Mouse (Mus musculus) myocyte (in vitro differentiated cells): ENCODE measurements around the gene Gm10518. TPM values are rescaled to one million over a fixed set of nuclear protein-coding genes. Genes with fewer than 3 reads are reported as not detected.

ENCODE experiments used
- H3K27me3 ChIP-seq: one replicate; pipeline ENCODE4 v1.6.1; 2011; ENCODE audit not compliant: control insufficient read depth, insufficient read depth, insufficient read length
- H3K36me3 ChIP-seq: one replicate; pipeline ENCODE4 v1.6.1; 2011; ENCODE audit not compliant: control insufficient read depth, insufficient read depth
- H3K4me2 ChIP-seq: one replicate; pipeline ENCODE4 v1.6.1; 2011; ENCODE audit warnings: low read depth, control low read depth
- H3K4me3 ChIP-seq: one replicate; pipeline ENCODE4 v1.5.1; 2011; ENCODE audit warnings: mild to moderate bottlenecking, control low read depth, moderate library complexity
- H3K79me2 ChIP-seq: one replicate; pipeline ENCODE4 v1.6.1; 2011; ENCODE audit not compliant: control insufficient read depth, insufficient read depth
- H3ac ChIP-seq: one replicate; pipeline ENCODE4 v1.6.1; 2011; ENCODE audit not compliant: control insufficient read depth, insufficient read length
- CEBPB ChIP-seq: IDR thresholded peaks from 2 replicates; pipeline ENCODE4 v1.6.1; 2011; ENCODE audit warnings: mild to moderate bottlenecking, moderate library complexity; ENCODE audit not compliant: poor library complexity, insufficient read depth, severe bottlenecking
- E2F4 ChIP-seq: IDR thresholded peaks from one replicate; pipeline ENCODE4 v1.6.1; 2011; ENCODE audit warnings: mild to moderate bottlenecking, control low read depth, moderate library complexity; ENCODE audit not compliant: insufficient read depth
- MAX ChIP-seq: IDR thresholded peaks from one replicate; pipeline ENCODE4 v1.6.1; 2011; ENCODE audit warnings: low read depth, mild to moderate bottlenecking, control low read depth
- MYOD1 ChIP-seq, 3 experiments: IDR thresholded peaks; one replicate each; pipeline ENCODE4 v1.6.1; 2011; ENCODE audit warnings: control low read depth in 2 of 3, low read depth in 2 of 3, mild to moderate bottlenecking in 2 of 3, moderate library complexity in 1 of 3; ENCODE audit not compliant: insufficient read length in 2 of 3, control insufficient read depth in 1 of 3
- MYOG ChIP-seq, 3 experiments: IDR thresholded peaks; one replicate each; pipeline ENCODE4 v1.6.1; 2011; ENCODE audit warnings: control low read depth in 2 of 3, low read depth in 2 of 3, mild to moderate bottlenecking in 2 of 3; ENCODE audit not compliant: insufficient read length in 2 of 3, control insufficient read depth in 1 of 3, insufficient read depth in 1 of 3
- POLR2A ChIP-seq: IDR thresholded peaks from one replicate; pipeline ENCODE4 v1.6.1; 2011; ENCODE audit warnings: low read depth, mild to moderate bottlenecking, control low read depth, moderate library complexity; ENCODE audit not compliant: insufficient read length
- POLR2AphosphoS2 ChIP-seq: IDR thresholded peaks from one replicate; pipeline ENCODE4 v1.6.1; 2011; ENCODE audit warnings: low read depth, control low read depth; ENCODE audit not compliant: insufficient read length
- REST ChIP-seq: IDR thresholded peaks from one replicate; pipeline ENCODE4 v1.6.1; 2011; ENCODE audit warnings: mild to moderate bottlenecking, control low read depth, moderate library complexity; ENCODE audit not compliant: insufficient read depth, insufficient read length
- SRF ChIP-seq: IDR thresholded peaks from one replicate; pipeline ENCODE4 v1.6.1; 2011; ENCODE audit warnings: low read depth; ENCODE audit not compliant: control insufficient read depth, insufficient read length
- TCF12 ChIP-seq: IDR thresholded peaks from one replicate; pipeline ENCODE4 v1.6.1; 2011; ENCODE audit warnings: mild to moderate bottlenecking, control low read depth; ENCODE audit not compliant: poor library complexity, insufficient read depth, severe bottlenecking
- TCF3 ChIP-seq: IDR thresholded peaks from one replicate; pipeline ENCODE4 v1.6.1; 2011; ENCODE audit warnings: low read depth, control low read depth; ENCODE audit not compliant: insufficient read length
- USF1 ChIP-seq: IDR thresholded peaks from one replicate; pipeline ENCODE4 v1.6.1; 2011; ENCODE audit warnings: low read depth, mild to moderate bottlenecking, control low read depth, moderate library complexity
- polyA plus RNA-seq: library from polyadenylated mRNA; unstranded; fragments of >200 nt; fragmentation: generic; extraction: Trizol; gene quantifications from one replicate; pipeline ENCODE4 v1.2.1, GENCODE M21; 2012; ENCODE audit warnings: missing spikeins

Gm10518 gene
- polyA plus RNA-seq, result 0.04 TPM

DNA sequence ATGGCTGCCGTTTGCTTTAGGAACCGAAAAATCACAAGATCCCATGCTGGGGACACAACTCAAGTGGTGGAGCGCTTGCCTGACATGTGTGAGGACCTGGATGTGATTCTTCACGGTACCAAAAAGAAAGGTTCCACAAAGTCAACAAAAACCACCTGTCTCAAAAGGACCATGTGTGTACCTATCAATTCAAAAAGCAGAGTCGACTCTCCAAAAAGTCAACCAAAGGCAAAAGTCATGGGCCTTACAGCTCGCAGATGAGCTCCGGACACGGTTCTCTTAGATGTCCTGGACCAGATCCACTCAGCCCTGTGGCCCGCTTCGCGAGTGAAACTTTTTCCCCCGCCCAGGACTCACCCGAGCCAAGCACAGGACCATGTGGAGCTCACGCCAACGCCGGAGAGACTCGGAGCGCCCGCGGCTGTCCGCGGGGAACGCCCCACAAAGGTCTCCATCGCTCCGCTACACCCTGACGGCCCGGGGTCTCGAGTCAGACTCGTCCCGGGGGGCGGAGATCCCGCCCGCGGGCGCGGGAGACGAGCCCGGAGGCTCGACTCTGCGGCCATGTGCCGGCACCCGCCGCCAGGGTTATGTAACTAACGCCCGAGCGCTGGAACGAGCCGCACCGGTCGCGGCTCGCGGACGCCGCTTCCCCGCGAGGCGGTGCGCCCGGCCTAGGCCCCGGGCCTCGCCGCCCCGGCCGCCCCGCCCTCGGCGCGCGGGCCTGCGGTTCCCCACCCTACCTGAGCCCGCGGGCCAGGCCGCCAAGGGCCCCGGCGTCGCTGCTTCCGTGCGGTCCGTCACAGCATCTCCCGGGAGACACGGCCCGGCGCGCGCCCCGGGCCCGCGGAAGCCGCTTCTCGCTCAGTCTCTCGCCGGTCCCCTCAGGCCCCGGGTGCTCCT lies at the start of gene Gm10518:
Gene Gm10518 (plus strand): TSS at position 767 of the 903 bp plus-strand sequence.
- no peak for TF ChIP-seq E2F4
- TF ChIP-seq TCF3, result no peak
- TF ChIP-seq USF1, result no peak
- no peak for TF ChIP-seq CEBPB
- TF ChIP-seq POLR2A, result no peak
- TF ChIP-seq SRF, result no peak
- no peak for TF ChIP-seq REST
- no peak for TF ChIP-seq MYOD1 (IDR thresholded peaks at IDR 0.05; ENCODE audit: control insufficient read depth in 1 of 3, insufficient read length in 2 of 3, low read depth in 2 of 3)
- no peak for TF ChIP-seq MYOG (IDR thresholded peaks at IDR 0.05; ENCODE audit: control insufficient read depth in 1 of 3, insufficient read depth in 1 of 3, insufficient read length in 2 of 3, low read depth in 2 of 3)
- TF ChIP-seq MAX, result no peak
- no peak for TF ChIP-seq TCF12
- TF ChIP-seq POLR2AphosphoS2, result no peak
- Histone ChIP-seq H3K27me3 (no peaks in the 10 kb centered on the region), H3K4me3 (peak within 1 kb of the TSS; percentile 61), H3K36me3 (peaks cover 16% of the 10 kb centered on the region), H3K79me2 (peaks cover 49% of the 10 kb centered on the region), H3ac (peak within 1 kb of the TSS; percentile 92), H3K4me2 (peak within 1 kb of the TSS; percentile 89)

GRCm38 (mm10) chr1:179756477-179756876 lies 46.7 kb upstream of the Gm10518 start:
- Histone ChIP-seq H3K27me3 (no peaks in the 10 kb centered on the region), H3K36me3 (peaks cover 75% of the 10 kb centered on the region)
- TF ChIP-seq USF1 (no peak), MYOD1 (IDR thresholded peaks at IDR 0.05; ENCODE audit: control insufficient read depth in 1 of 3, insufficient read length in 2 of 3, low read depth in 2 of 3) (no peak), SRF (no peak), POLR2A (no peak), TCF3 (no peak), TCF12 (no peak)

GRCm38 (mm10) chr1:179760086-179760485 lies 43.1 kb upstream of the Gm10518 start:
- H3K4me2 ChIP-seq, result no peak overlapping the region
- H3K36me3 ChIP-seq, result peaks cover 70% of the 10 kb centered on the region
- H3K79me2 ChIP-seq, result peaks cover 4% of the 10 kb centered on the region
- no peak overlapping the region for H3K4me3 ChIP-seq
- H3ac ChIP-seq, result no peak overlapping the region
- H3K27me3 ChIP-seq, result no peaks in the 10 kb centered on the region
- no peak for TF ChIP-seq POLR2AphosphoS2
- TF ChIP-seq SRF, result no peak
- TF ChIP-seq E2F4, result no peak
- TF ChIP-seq CEBPB, result no peak
- TF ChIP-seq MAX, result no peak
- no peak for TF ChIP-seq USF1
- TF ChIP-seq REST, result no peak

More at GRCm38 (mm10) chr1:179756477-179756876, 46.7 kb upstream of the Gm10518 start:
- H3K4me3 ChIP-seq, result no peak overlapping the region
- no peak overlapping the region for H3K4me2 ChIP-seq
- H3ac ChIP-seq, result no peak overlapping the region
- H3K79me2 ChIP-seq, result peaks cover under 1% of the 10 kb centered on the region

DNA sequence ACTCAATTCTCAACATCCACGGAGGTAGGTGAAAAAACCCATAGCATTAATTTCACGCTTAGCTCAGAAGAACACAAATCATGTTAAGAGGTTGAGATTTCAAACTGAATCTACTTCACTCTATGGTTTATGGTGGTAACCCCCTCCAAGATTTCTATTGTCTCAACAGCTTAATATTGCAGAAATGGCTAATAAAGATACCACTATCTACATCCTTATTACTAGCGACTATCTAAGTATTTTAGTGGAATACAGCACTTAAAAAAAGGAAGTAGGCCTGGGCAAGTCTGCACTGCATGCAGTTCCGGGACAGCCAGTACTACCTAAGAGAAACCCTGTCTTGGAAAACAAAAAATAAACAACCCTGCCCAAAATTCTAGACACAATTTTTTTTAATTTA lies 42.6 kb upstream of the Gm10518 start:
- no peak for TF ChIP-seq MYOG (IDR thresholded peaks at IDR 0.05; ENCODE audit: control insufficient read depth in 1 of 3, insufficient read depth in 1 of 3, insufficient read length in 2 of 3, low read depth in 2 of 3)
- TF ChIP-seq MAX, result no peak
- no peak for TF ChIP-seq TCF3
- TF ChIP-seq POLR2A, result no peak
- no peak for TF ChIP-seq SRF
- no peak for TF ChIP-seq CEBPB
- no peak for TF ChIP-seq REST
- no peak for TF ChIP-seq USF1
- TF ChIP-seq TCF12, result no peak
- Histone ChIP-seq H3K79me2 (peaks cover 4% of the 10 kb centered on the region), H3K36me3 (peaks cover 75% of the 10 kb centered on the region), H3ac (no peak overlapping the region), H3K4me3 (no peak overlapping the region), H3K4me2 (no peak overlapping the region), H3K27me3 (no peaks in the 10 kb centered on the region)

DNA sequence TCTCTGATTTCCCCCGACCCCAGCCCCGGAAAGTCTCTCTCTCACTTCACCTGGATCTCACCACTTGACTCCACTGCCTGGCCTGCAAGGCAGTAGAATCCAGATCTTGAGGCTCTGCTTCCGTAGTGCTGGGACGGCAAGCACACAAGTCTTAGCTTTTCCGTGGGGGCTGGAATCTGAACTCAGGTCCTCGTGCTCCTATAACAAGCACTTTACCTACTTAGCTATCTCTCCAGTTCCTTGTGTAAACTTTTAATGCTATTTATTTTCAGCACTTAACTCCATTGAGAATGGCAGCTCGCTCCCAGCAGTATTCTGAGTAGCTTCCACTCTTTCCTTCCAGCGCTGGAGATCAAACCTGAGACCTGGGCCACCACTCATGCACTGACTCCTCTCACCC lies 26.3 kb upstream of the Gm10518 start:
- Histone ChIP-seq H3ac (no peak overlapping the region), H3K79me2 (no peaks in the 10 kb centered on the region), H3K36me3 (peaks cover 92% of the 10 kb centered on the region), H3K4me2 (no peak overlapping the region), H3K4me3 (no peak overlapping the region), H3K27me3 (no peaks in the 10 kb centered on the region)
- TF ChIP-seq MAX, result no peak
- no peak for TF ChIP-seq TCF3
- no peak for TF ChIP-seq SRF
- TF ChIP-seq REST, result no peak
- no peak for TF ChIP-seq E2F4
- TF ChIP-seq USF1, result no peak
- no peak for TF ChIP-seq POLR2A
- no peak for TF ChIP-seq TCF12
- TF ChIP-seq POLR2AphosphoS2, result no peak
- no peak for TF ChIP-seq MYOG (IDR thresholded peaks at IDR 0.05; ENCODE audit: control insufficient read depth in 1 of 3, insufficient read depth in 1 of 3, insufficient read length in 2 of 3, low read depth in 2 of 3)
- TF ChIP-seq MYOD1 (IDR thresholded peaks at IDR 0.05; ENCODE audit: control insufficient read depth in 1 of 3, insufficient read length in 2 of 3, low read depth in 2 of 3), result no peak
- TF ChIP-seq CEBPB, result no peak
